Mouse (Mus musculus) limb, embryonic 11.5 days (tissue): ENCODE measurements around the gene Gm12258. TPM values are rescaled to one million over a fixed set of nuclear protein-coding genes. Genes with fewer than 3 reads are reported as not detected.
"Not testable (repeated sequence)": the region's sequence is repeated elsewhere in the genome, so short reads cannot be mapped to it uniquely, and the experiment has no call there.

Experiments
- ATAC-seq: fragments of 200-750 bp; cut with Nextera tagmentation; 2 replicates; pipeline ENCODE4 v1.8.0; 2017; ENCODE audit warnings: low read depth; ENCODE audit not compliant: insufficient number of reproducible peaks, low FRiP score, low TSS enrichment
- DNase-seq: peaks from one replicate; pipeline ENCODE4 v3.0.0-alpha.2; 2015; ENCODE audit warnings: low spot score
- H3K27ac ChIP-seq: fragments of 300-500 bp; sonication (generic); replicated peaks from 2 replicates; pipeline ENCODE4 v1.5.1; 2014; ENCODE audit warnings: low read depth, mild to moderate bottlenecking, low read length
- H3K27me3 ChIP-seq: fragments of 300-500 bp; sonication (generic); 2 replicates; pipeline ENCODE4 v1.6.1; 2014; ENCODE audit warnings: mild to moderate bottlenecking, low read length, mixed read lengths; ENCODE audit not compliant: control insufficient read depth, insufficient read depth
- H3K36me3 ChIP-seq: fragments of 300-500 bp; sonication (generic); 2 replicates; pipeline ENCODE4 v1.6.1; 2014; ENCODE audit warnings: mild to moderate bottlenecking, low read length, moderate library complexity, mixed read lengths; ENCODE audit not compliant: control insufficient read depth, insufficient read depth
- H3K4me1 ChIP-seq: fragments of 300-500 bp; sonication (generic); 2 replicates; pipeline ENCODE4 v1.6.1; 2014; ENCODE audit warnings: low read length, mixed read lengths; ENCODE audit not compliant: control insufficient read depth, insufficient read depth
- H3K4me2 ChIP-seq: fragments of 300-500 bp; sonication (generic); 2 replicates; pipeline ENCODE4 v1.6.1; 2014; ENCODE audit warnings: low read depth, mild to moderate bottlenecking, moderate library complexity; ENCODE audit not compliant: severe bottlenecking
- H3K4me3 ChIP-seq: fragments of 300-500 bp; sonication (generic); 2 replicates; pipeline ENCODE4 v1.5.1; 2014; ENCODE audit warnings: low read depth, low read length
- H3K9ac ChIP-seq: fragments of 300-500 bp; sonication (generic); 2 replicates; pipeline ENCODE4 v1.6.1; 2014; ENCODE audit warnings: mild to moderate bottlenecking, low read length
- H3K9me3 ChIP-seq: fragments of 300-500 bp; sonication (generic); 2 replicates; pipeline ENCODE4 v1.6.1; 2016; ENCODE audit warnings: low read length; ENCODE audit not compliant: control insufficient read depth
- WGBS: fragments of 180-500 bp; shearing (Covaris S2); extraction: QIAGEN DNeasy Blood & Tissue Kit; methylation state at CpG from one replicate; pipeline ENCODE4 v1.1.7; 2014; 5-methylcytosine and 5-hydroxymethylcytosine counted together
- polyA plus RNA-seq: library from polyadenylated mRNA; unstranded; fragments of >200 nt; fragmentation: Nextera tagmentation; extraction: Ambion mirVana; gene quantifications from 2 replicates; pipeline ENCODE4 v1.2.1, GENCODE M21; 2014

Gm12258 gene
- polyA plus RNA-seq, result 12.0 and 15.2 TPM in 2 replicates

DNA sequence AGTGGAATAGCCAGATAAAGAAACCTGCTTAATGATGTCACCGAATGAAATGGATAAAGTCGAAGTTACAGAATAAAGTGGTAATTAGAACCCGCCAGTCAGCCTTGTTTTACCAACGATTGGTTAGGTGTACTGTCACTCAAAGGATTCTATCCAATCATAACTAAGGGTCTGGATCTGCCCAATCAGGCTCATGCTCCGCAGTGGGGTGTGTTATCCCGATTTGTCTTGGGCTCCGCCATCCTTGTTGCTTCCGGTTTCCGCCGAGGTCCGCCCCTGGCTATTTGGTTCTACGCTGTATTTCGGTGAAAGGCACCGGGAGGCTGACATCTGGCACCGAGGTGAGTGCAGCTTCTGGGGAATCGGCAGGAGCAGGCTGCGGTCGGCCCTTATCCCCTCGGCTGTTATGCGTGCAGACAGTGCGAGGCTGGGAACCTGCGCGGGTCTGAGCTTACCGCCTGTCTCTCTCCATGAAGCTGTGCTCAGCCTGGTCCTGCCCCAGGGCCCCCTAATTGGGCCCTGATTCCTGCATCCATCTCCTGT, at the start of gene Gm12258:
Gene Gm12258 (plus strand): TSS at position 240 of the 543 bp plus-strand sequence.
- H3K4me3 ChIP-seq, result peak within 1 kb of the TSS; percentile 71
- ATAC-seq (peak; percentile 100), DNase-seq (peak; percentile 85)
- H3K36me3 ChIP-seq, result peaks cover 2% of the 10 kb centered on the region; the same call in 1 of the 2 replicates
- no peaks in the 10 kb centered on the region for H3K9me3 ChIP-seq
- peak within 1 kb of the TSS; percentile 66 for H3K4me2 ChIP-seq
- WGBS, result 0% methylated on average over 24 of the region's 24 CpGs
- H3K27ac ChIP-seq, result no peak within 1 kb of the TSS
- no peaks in the 10 kb centered on the region for H3K27me3 ChIP-seq
- H3K9ac ChIP-seq, result peak within 1 kb of the TSS; percentile 75
- peaks cover 3% of the 10 kb centered on the region for H3K4me1 ChIP-seq

GRCm38 (mm10) chr11:58799747-58800146, 47.2 kb upstream of the Gm12258 start:
- H3K4me3 ChIP-seq, result no peak overlapping the region
- no peak overlapping the region for H3K4me2 ChIP-seq
- DNase-seq (no peak), ATAC-seq (no peak)
- 81% methylated on average over 5 of the region's 5 CpGs for WGBS
- no peaks in the 10 kb centered on the region for H3K27me3 ChIP-seq
- no peak overlapping the region for H3K27ac ChIP-seq
- H3K36me3 ChIP-seq, result no peaks in the 10 kb centered on the region
- H3K9me3 ChIP-seq, result no peaks in the 10 kb centered on the region
- H3K9ac ChIP-seq, result no peak overlapping the region
- no peaks in the 10 kb centered on the region for H3K4me1 ChIP-seq

GRCm38 (mm10) chr11:58801558-58802228, 45.3 kb upstream of the Gm12258 start, which contains the start of gene Fam183b:
Gene Fam183b, minus strand, starts transcription at chr11:58801960.
- ATAC-seq (no peak), DNase-seq (peak; percentile 24)
- H3K27me3 ChIP-seq, result no peaks in the 10 kb centered on the region
- H3K36me3 ChIP-seq, result no peaks in the 10 kb centered on the region
- 46% methylated on average over 14 of the region's 14 CpGs for WGBS
- no peak within 1 kb of the TSS for H3K4me2 ChIP-seq
- no peaks in the 10 kb centered on the region for H3K9me3 ChIP-seq
- no peak within 1 kb of the TSS for H3K4me3 ChIP-seq
- H3K9ac ChIP-seq, result no peak within 1 kb of the TSS
- H3K4me1 ChIP-seq, result no peaks in the 10 kb centered on the region
- no peak within 1 kb of the TSS for H3K27ac ChIP-seq

DNA sequence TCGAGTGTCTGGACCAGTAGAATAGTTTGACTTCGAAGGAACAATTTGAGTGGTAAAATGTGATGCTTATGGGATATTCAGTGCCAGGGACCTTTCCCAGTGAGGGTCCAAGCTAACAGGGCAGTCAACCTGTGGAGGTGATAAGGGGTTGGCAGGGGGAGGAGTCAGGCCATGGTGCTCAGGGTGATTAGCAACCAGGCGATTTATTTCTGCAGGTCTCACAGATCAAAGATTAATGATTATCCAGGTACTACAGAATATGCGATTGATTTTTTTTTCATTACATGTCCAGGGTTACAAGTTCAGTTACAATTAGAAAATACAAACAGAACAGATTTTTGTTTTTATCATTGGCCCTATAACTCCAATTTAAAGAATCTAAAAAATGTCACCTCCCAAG, 43.1 kb upstream of the Gm12258 start:
- no peak for DNase-seq
- no peak for ATAC-seq
- Histone ChIP-seq H3K9me3 (no peaks in the 10 kb centered on the region), H3K4me1 (no peaks in the 10 kb centered on the region), H3K27ac (no peak overlapping the region), H3K4me2 (no peak overlapping the region), H3K27me3 (no peaks in the 10 kb centered on the region), H3K4me3 (no peak overlapping the region), H3K36me3 (no peaks in the 10 kb centered on the region), H3K9ac (no peak overlapping the region)
- 63% methylated on average over 4 of the region's 4 CpGs for WGBS

GRCm38 (mm10) chr11:58804393-58804792, 42.6 kb upstream of the Gm12258 start:
- no peak overlapping the region for H3K9ac ChIP-seq
- no peak overlapping the region for H3K27ac ChIP-seq
- no peaks in the 10 kb centered on the region for H3K4me1 ChIP-seq
- no peak for DNase-seq
- 75% methylated on average over 2 of the region's 2 CpGs for WGBS
- no peaks in the 10 kb centered on the region for H3K9me3 ChIP-seq
- no peaks in the 10 kb centered on the region for H3K36me3 ChIP-seq
- H3K4me2 ChIP-seq, result no peak overlapping the region
- no peak for ATAC-seq
- no peak overlapping the region for H3K4me3 ChIP-seq
- H3K27me3 ChIP-seq, result no peaks in the 10 kb centered on the region

DNA sequence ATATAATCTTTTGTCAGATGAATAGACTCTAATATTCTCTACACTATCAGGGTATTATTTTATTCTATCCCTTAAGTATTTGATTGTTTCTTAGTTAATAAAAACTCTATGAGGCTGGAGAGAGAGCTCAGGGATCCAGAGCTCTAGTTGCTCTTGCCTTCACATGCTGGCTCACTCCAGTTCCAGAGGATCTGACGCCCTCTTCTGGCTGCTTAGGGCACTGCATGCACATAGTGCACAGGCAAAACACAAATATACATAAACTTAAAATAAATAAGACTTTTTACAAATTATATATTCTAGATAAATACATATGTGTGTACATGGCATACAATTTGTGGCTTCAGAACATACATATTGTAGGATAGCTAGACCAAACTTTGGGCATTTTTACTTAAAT, 35.0 kb upstream of the Gm12258 start:
- 11% methylated on average over 1 of the region's 1 CpGs for WGBS
- no peak for ATAC-seq
- H3K9ac ChIP-seq, result no peak overlapping the region

GRCm38 (mm10) chr11:58814700-58815099, 32.3 kb upstream of the Gm12258 start, which contains the start of gene Olfr313:
Gene Olfr313, plus strand, starts transcription at chr11:58815000.
- H3K9me3 ChIP-seq, H3K36me3 ChIP-seq, DNase-seq, H3K9ac ChIP-seq, ATAC-seq, H3K27me3 ChIP-seq, H3K4me3 ChIP-seq, H3K4me1 ChIP-seq, H3K27ac ChIP-seq, H3K4me2 ChIP-seq: not testable (repeated sequence)
- 56% methylated on average over 1 of the region's 1 CpGs for WGBS

More for the DNA sequence above, 35.0 kb upstream of the Gm12258 start:
- Histone ChIP-seq H3K27me3 (no peaks in the 10 kb centered on the region), H3K4me1 (no peaks in the 10 kb centered on the region), H3K36me3 (no peaks in the 10 kb centered on the region), H3K4me2 (no peak overlapping the region), H3K27ac (no peak overlapping the region), H3K4me3 (no peak overlapping the region), H3K9me3 (no peaks in the 10 kb centered on the region)
- DNase-seq, result no peak

GRCm38 (mm10) chr11:58815676-58816075, 31.3 kb upstream of the Gm12258 start:
- 70% methylated on average over 1 of the region's 1 CpGs for WGBS
- Histone ChIP-seq H3K4me2 (no peak overlapping the region), H3K9ac (no peak overlapping the region), H3K9me3 (no peaks in the 10 kb centered on the region), H3K27ac (no peak overlapping the region), H3K27me3 (no peaks in the 10 kb centered on the region), H3K4me1 (no peaks in the 10 kb centered on the region), H3K4me3 (no peak overlapping the region), H3K36me3 (no peaks in the 10 kb centered on the region)
- no peak for ATAC-seq
- no peak for DNase-seq
